Mouse (Mus musculus): ENCODE data around the gene Lrr1. TPM values are rescaled to one million over a fixed set of nuclear protein-coding genes. Genes with fewer than 3 reads are reported as not detected.

Gene Lrr1
- polyA plus RNA-seq, 1 experiment from 2014 or later, result 30.9 TPM

GRCm38 (mm10) chr12:69198985-69199384 lies 30.4 kb downstream of the Lrr1 start:
- Histone ChIP-seq H3K4me3 (ENCODE audit: low read depth, low read length) (peak overlapping the region; percentile 97), H3K27ac (ENCODE audit: low read depth) (no peak overlapping the region), H3K36me3 (ENCODE audit: insufficient read depth) (peaks cover 41% of the 10 kb centered on the region), H3K4me1 (ENCODE audit: insufficient read depth) (no peaks in the 10 kb centered on the region), H3K4me2 (peak overlapping the region; percentile 98), H3K27me3 (ENCODE audit: insufficient read depth, low read length) (no peaks in the 10 kb centered on the region), H3K9me3 (ENCODE audit: low read depth, low read length) (no peaks in the 10 kb centered on the region), H3K9ac (peak overlapping the region; percentile 20; the same call in 1 of the 2 replicates)
- TF ChIP-seq CTCF (IDR thresholded peaks at IDR 0.05; ENCODE audit: low read depth), result no peak
- DNase-seq, result no peak
- no peak for ATAC-seq (ENCODE audit: insufficient read depth)

DNA sequence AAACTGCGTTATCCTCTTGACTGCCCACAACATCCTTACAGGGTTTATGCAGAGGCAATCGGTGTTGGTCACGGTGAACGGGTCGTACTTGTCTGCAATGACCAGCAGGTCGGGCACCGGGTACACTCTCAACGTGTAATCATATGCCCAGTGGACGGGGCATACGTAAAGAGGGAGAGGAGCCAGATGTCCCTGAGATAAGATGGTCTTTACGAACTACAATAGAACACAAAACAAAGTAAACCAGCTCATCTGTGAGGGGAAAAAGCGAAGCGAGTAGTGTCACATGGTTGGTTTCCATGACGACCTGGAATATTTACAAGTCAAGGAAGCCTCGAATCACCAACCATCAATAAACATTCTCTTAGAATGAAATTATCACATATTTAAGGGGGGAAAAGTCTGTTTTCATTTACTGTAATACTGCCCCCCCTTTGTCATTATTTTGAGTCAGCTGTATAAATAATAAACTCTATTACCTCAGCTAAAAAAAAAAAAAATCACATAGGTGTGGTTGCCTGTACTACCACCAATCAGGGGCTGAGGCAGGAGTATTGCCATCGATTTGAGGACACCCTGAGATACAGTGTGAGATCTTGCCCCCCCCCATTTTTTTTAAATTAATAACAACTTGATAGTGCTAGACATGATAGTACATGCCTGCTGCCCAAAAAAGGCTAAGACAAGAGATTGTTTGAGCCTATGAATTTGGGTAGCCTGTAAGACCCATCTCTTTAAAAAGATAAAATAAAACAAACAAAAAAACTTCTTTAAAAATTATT lies 35.6 kb downstream of the Lrr1 start, which contains the start of gene Gm49384:
Gene Gm49384 (minus strand): TSS at position 216 of the 782 bp plus-strand sequence.
- Histone ChIP-seq H3K4me2 (no peak within 1 kb of the TSS), H3K27ac (ENCODE audit: low read depth) (no peak within 1 kb of the TSS), H3K36me3 (ENCODE audit: insufficient read depth) (peaks cover 73% of the 10 kb centered on the region), H3K9me3 (ENCODE audit: low read depth, low read length) (no peaks in the 10 kb centered on the region), H3K27me3 (ENCODE audit: insufficient read depth, low read length) (no peaks in the 10 kb centered on the region), H3K4me3 (ENCODE audit: low read depth, low read length) (no peak within 1 kb of the TSS), H3K9ac (no peak within 1 kb of the TSS), H3K4me1 (ENCODE audit: insufficient read depth) (no peaks in the 10 kb centered on the region)
- DNase-seq, result peak; percentile 46
- no peak for ATAC-seq (ENCODE audit: insufficient read depth)
- 81% methylated on average over 16 of the region's 16 CpGs for whole genome bisulfite sequencing
- TF ChIP-seq CTCF (IDR thresholded peaks at IDR 0.05; ENCODE audit: low read depth), result no peak

DNA sequence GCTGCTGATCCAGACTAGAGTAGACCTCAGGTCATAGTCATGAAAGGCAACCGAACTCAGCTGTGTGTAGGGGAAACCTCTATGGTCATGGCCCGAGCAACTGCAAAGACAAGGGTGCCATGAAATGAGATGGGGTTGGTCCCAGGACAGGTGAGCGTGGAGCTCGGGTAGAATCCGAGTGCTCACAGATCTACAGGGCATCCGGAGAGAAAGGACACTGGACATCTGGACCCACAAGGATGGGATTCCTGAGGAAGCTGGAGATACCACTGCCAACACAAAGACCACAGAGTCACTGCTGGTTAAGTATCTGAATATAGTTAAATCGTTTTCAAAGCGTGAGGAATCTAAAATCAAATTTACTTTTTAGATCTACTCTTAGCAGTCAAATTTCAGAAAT lies 38.8 kb downstream of the Lrr1 start:
- Histone ChIP-seq H3K9ac (no peak overlapping the region), H3K4me1 (ENCODE audit: insufficient read depth) (no peaks in the 10 kb centered on the region), H3K4me3 (ENCODE audit: low read depth, low read length) (no peak overlapping the region), H3K27me3 (ENCODE audit: insufficient read depth, low read length) (no peaks in the 10 kb centered on the region), H3K36me3 (ENCODE audit: insufficient read depth) (peaks cover 74% of the 10 kb centered on the region), H3K9me3 (ENCODE audit: low read depth, low read length) (no peaks in the 10 kb centered on the region), H3K4me2 (no peak overlapping the region), H3K27ac (ENCODE audit: low read depth) (no peak overlapping the region)
- 93% methylated on average over 8 of the region's 8 CpGs for WGBS
- ATAC-seq (ENCODE audit: insufficient read depth), result no peak
- TF ChIP-seq CTCF (IDR thresholded peaks at IDR 0.05; ENCODE audit: low read depth), result no peak
- DNase-seq, result no peak

DNA sequence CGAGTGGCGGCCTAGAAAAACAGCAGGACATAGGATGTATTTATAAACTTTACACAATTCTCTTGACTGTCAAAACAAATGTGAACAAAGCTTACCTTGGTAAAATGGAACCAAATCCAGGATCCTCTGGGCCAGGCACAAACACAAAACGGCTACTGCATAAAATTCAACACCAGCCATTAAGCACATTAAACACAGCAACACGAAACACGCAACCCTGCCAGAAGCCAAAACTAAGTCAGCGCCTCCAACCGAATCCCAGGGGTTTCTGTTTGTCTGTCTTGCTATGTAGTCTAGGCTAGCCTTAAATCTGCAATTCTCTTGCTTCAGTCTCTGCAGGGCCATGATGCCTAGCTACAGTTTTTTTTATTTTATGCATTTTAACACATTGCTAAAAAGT lies 39.3 kb downstream of the Lrr1 start:
- H3K9me3 ChIP-seq (ENCODE audit: low read depth, low read length), result no peaks in the 10 kb centered on the region
- H3K36me3 ChIP-seq (ENCODE audit: insufficient read depth), result peaks cover 75% of the 10 kb centered on the region
- WGBS, result 94% methylated on average over 7 of the region's 7 CpGs
- no peaks in the 10 kb centered on the region for H3K27me3 ChIP-seq (ENCODE audit: insufficient read depth, low read length)
- H3K4me1 ChIP-seq (ENCODE audit: insufficient read depth), result no peaks in the 10 kb centered on the region
- DNase-seq (no peak), ATAC-seq (ENCODE audit: insufficient read depth) (no peak)
- no peak for TF ChIP-seq CTCF (IDR thresholded peaks at IDR 0.05; ENCODE audit: low read depth)
- no peak overlapping the region for H3K4me3 ChIP-seq (ENCODE audit: low read depth, low read length)
- no peak overlapping the region for H3K9ac ChIP-seq
- no peak overlapping the region for H3K4me2 ChIP-seq
- no peak overlapping the region for H3K27ac ChIP-seq (ENCODE audit: low read depth)

DNA sequence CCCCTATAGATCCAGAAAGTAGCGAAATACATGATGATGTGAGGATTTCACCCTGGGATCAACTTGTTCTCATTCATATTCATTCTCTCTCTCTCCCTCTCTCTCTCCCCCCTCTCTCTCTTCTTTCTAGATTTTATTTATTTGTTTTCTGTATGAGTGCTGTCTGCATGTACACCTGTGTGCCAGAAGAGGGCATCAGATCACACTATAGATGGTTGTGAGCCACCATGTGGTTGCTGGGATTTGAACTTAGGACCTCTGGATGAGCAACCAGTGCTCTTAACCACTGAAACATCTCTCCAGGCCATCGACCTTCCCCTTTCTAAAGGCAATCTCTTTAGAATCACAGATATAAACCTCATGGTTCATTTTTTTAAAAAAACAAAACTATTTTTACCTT lies 39.9 kb downstream of the Lrr1 start:
- ATAC-seq (ENCODE audit: insufficient read depth) (no peak), DNase-seq (no peak)
- peak; percentile 24; the same call in 1 of the 2 replicates for TF ChIP-seq CTCF (IDR thresholded peaks at IDR 0.05; ENCODE audit: low read depth)
- no peaks in the 10 kb centered on the region for H3K4me1 ChIP-seq (ENCODE audit: insufficient read depth)
- no peaks in the 10 kb centered on the region for H3K27me3 ChIP-seq (ENCODE audit: insufficient read depth, low read length)
- H3K36me3 ChIP-seq (ENCODE audit: insufficient read depth), result peaks cover 73% of the 10 kb centered on the region
- 87% methylated on average over 2 of the region's 2 CpGs for WGBS
- H3K9me3 ChIP-seq (ENCODE audit: low read depth, low read length), result no peaks in the 10 kb centered on the region
- no peak overlapping the region for H3K27ac ChIP-seq (ENCODE audit: low read depth)
- H3K9ac ChIP-seq, result no peak overlapping the region
- H3K4me3 ChIP-seq (ENCODE audit: low read depth, low read length), result no peak overlapping the region
- H3K4me2 ChIP-seq, result no peak overlapping the region

GRCm38 (mm10) chr12:69210056-69210979 lies 41.7 kb downstream of the Lrr1 start:
- peaks cover 75% of the 10 kb centered on the region for H3K36me3 ChIP-seq (ENCODE audit: insufficient read depth)
- DNase-seq (no peak), ATAC-seq (ENCODE audit: insufficient read depth) (0 out of 2 replicates have a peak, but pooled peaks have one; percentile 31)
- no peak overlapping the region for H3K4me2 ChIP-seq
- no peaks in the 10 kb centered on the region for H3K9me3 ChIP-seq (ENCODE audit: low read depth, low read length)
- H3K4me3 ChIP-seq (ENCODE audit: low read depth, low read length), result no peak overlapping the region
- no peak overlapping the region for H3K27ac ChIP-seq (ENCODE audit: low read depth)
- H3K27me3 ChIP-seq (ENCODE audit: insufficient read depth, low read length), result no peaks in the 10 kb centered on the region
- no peak for TF ChIP-seq CTCF (IDR thresholded peaks at IDR 0.05; ENCODE audit: low read depth)
- H3K4me1 ChIP-seq (ENCODE audit: insufficient read depth), result no peaks in the 10 kb centered on the region
- WGBS, result 88% methylated on average over 18 of the region's 18 CpGs
- no peak overlapping the region for H3K9ac ChIP-seq

DNA sequence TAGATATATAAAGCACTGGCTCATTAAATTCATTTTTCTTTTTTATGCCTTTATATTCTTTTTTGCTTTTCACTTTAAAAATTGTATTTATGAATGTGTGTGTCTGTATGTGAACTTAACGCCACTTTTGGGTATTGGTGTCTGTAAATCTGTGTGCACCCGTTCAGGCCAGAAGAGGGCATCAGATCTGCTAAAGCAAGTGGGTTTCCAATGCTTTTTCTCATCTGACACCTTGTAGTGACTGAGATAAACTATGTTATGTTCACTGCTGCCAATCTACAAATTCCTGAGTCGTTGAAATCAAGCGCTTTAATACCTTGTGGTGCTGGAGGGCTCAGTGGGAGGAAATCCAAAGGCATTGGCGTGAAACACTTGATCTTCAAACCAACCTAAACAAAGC lies 42.4 kb downstream of the Lrr1 start:
- H3K9ac ChIP-seq, result no peak overlapping the region
- WGBS, result 66% methylated on average over 5 of the region's 5 CpGs
- H3K4me3 ChIP-seq (ENCODE audit: low read depth, low read length), result no peak overlapping the region
- no peak for ATAC-seq (ENCODE audit: insufficient read depth)
- no peaks in the 10 kb centered on the region for H3K27me3 ChIP-seq (ENCODE audit: insufficient read depth, low read length)
- H3K36me3 ChIP-seq (ENCODE audit: insufficient read depth), result peaks cover 77% of the 10 kb centered on the region
- no peak overlapping the region for H3K27ac ChIP-seq (ENCODE audit: low read depth)
- no peaks in the 10 kb centered on the region for H3K9me3 ChIP-seq (ENCODE audit: low read depth, low read length)
- H3K4me1 ChIP-seq (ENCODE audit: insufficient read depth), result no peaks in the 10 kb centered on the region
- DNase-seq, result peak; percentile 52
- TF ChIP-seq CTCF (IDR thresholded peaks at IDR 0.05; ENCODE audit: low read depth), result peak; percentile 38; the same call in 1 of the 2 replicates
- H3K4me2 ChIP-seq, result no peak overlapping the region
